Mouse (Mus musculus) liver, postnatal 0 days (tissue): ENCODE measurements around the gene Lcorl.

Experiments
- CTCF ChIP-seq: sonication (generic); IDR thresholded peaks from 2 replicates; pipeline ENCODE4 v1.5.1; 2016; ENCODE audit warnings: antibody characterized with exemption, low read depth
- EP300 ChIP-seq: IDR thresholded peaks from 2 replicates; pipeline ENCODE4 v1.6.1; 2016; ENCODE audit warnings: antibody characterized with exemption, low read depth, mild to moderate bottlenecking

DNA sequence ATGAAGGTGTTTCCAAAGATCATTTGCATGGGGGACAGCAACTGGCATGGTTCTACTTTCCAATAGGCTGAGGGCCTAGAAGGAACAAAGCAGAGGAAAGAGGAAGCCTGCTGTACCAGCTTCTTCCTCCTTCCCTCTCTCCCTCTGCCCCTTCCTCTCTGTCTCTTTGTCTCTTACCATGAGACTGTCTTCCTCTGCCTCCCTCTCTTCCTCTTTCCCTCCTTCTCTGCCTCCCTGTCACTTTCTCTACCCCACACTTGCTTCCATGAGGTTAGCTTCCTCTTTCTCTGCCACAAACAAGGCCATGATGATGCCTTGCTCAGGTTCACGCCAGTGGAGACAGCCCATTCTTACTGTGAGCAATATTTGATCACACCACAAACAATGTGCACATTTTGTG lies 18.9 kb upstream of the Lcorl start:
- TF ChIP-seq EP300: no peak
- no peak for TF ChIP-seq CTCF
